8 mouse cellular contexts compared by ENCODE assay signal in genomic region chr3:38885481-38886001, GRCm38 (mm10). TPM values are rescaled to one million over a fixed set of nuclear protein-coding genes. Genes with fewer than 3 reads are reported as not detected.
DNase-seq lines count a peak whose midpoint lies in the region; ATAC-seq and TF ChIP-seq lines count a peak whose summit lies in the region.
"Had no signal": no experiment of that assay in that cellular context is flagged by ENCODE, and none has a peak within 500 bp of the region (broad histone marks: within the 10 kb centered on the region; RNA-seq: fewer than 3 reads in every experiment).

No protein-coding gene starts in this region.

- peaks cover 6% of the 10 kb centered on the region for H3K9me3 ChIP-seq in embryonic facial prominence, embryonic 13.5 days
- H3K9me3 ChIP-seq in liver, embryonic 11.5 days (ENCODE audit: control insufficient read depth, low read length) = no peaks in the 10 kb centered on the region
- no peaks in the 10 kb centered on the region for H3K9me3 ChIP-seq in stomach, embryonic 16.5 days (replicated peaks; ENCODE audit: control insufficient read depth, low read length)

- peak overlapping the region; percentile 97 for H3K9ac ChIP-seq in embryonic facial prominence, embryonic 13.5 days
- peak overlapping the region; percentile 53; the same call in 1 of the 2 replicates for H3K9ac ChIP-seq in liver, embryonic 11.5 days (ENCODE audit: low read depth, low read length)
- H3K9ac ChIP-seq in stomach, embryonic 16.5 days (ENCODE audit: low read length) = peak overlapping the region; percentile 87

- TF ChIP-seq POLR2A in myocyte (IDR thresholded peaks at IDR 0.05; ENCODE audit: insufficient read length, low read depth) = peak; percentile 48

- no peaks in the 10 kb centered on the region for H3K79me2 ChIP-seq in myocyte (ENCODE audit: control insufficient read depth, insufficient read depth)

- DNase-seq in adrenal gland, postnatal 36 days = peak; percentile 96 to 97
- DNase-seq in heart, adult 9 months (ENCODE audit: low spot score in 2 of 2) = peak; percentile 87 to 91
- peak; percentile 73 for DNase-seq in kidney, adult 9 months
- peak; percentile 79 for DNase-seq in liver, embryonic 11.5 days (ENCODE audit: low spot score)

- H3K27me3 ChIP-seq in embryonic facial prominence, embryonic 13.5 days = no peaks in the 10 kb centered on the region
- H3K27me3 ChIP-seq in liver, embryonic 11.5 days (replicated peaks; ENCODE audit: control insufficient read depth, insufficient read depth, low read length) = peaks cover 40% of the 10 kb centered on the region
- H3K27me3 ChIP-seq in myocyte (ENCODE audit: control insufficient read depth, insufficient read depth, insufficient read length) = peaks cover 8% of the 10 kb centered on the region
- peaks cover 6% of the 10 kb centered on the region for H3K27me3 ChIP-seq in stomach, embryonic 16.5 days (ENCODE audit: control insufficient read depth, insufficient read depth, low read length)

- ATAC-seq in embryonic facial prominence, embryonic 13.5 days (ENCODE audit: insufficient number of reproducible peaks, insufficient read depth, low FRiP score, low TSS enrichment, low read depth) = peak; percentile 88
- ATAC-seq in liver, embryonic 11.5 days (replicated peaks; ENCODE audit: low FRiP score) = peak; percentile 75
- peak; percentile 91 for ATAC-seq in stomach, embryonic 16.5 days (ENCODE audit: insufficient read depth, low FRiP score)

- peaks cover 29% of the 10 kb centered on the region for H3K36me3 ChIP-seq in embryonic facial prominence, embryonic 13.5 days
- H3K36me3 ChIP-seq in liver, embryonic 11.5 days (ENCODE audit: control insufficient read depth, insufficient read depth, low read length) = no peaks in the 10 kb centered on the region; the same call in 1 of the 2 replicates
- H3K36me3 ChIP-seq in myocyte (ENCODE audit: control insufficient read depth, insufficient read depth) = no peaks in the 10 kb centered on the region
- peaks cover 4% of the 10 kb centered on the region for H3K36me3 ChIP-seq in stomach, embryonic 16.5 days (ENCODE audit: control insufficient read depth, insufficient read depth, low read length)

- H3K4me1 ChIP-seq in embryonic facial prominence, embryonic 13.5 days = peaks cover 34% of the 10 kb centered on the region
- H3K4me1 ChIP-seq in liver, embryonic 11.5 days (replicated peaks; ENCODE audit: control insufficient read depth, insufficient read depth, low read length) = peaks cover 6% of the 10 kb centered on the region; the same call in 1 of the 2 replicates
- peaks cover 9% of the 10 kb centered on the region; the same call in 1 of the 2 replicates for H3K4me1 ChIP-seq in stomach, embryonic 16.5 days (ENCODE audit: control insufficient read depth, insufficient read depth, low read length)

- H3K27ac ChIP-seq in embryonic facial prominence, embryonic 13.5 days = peak overlapping the region; percentile 99
- peak overlapping the region; percentile 70; the same call in 1 of the 2 replicates for H3K27ac ChIP-seq in liver, embryonic 11.5 days (ENCODE audit: low read depth, low read length)
- peak overlapping the region; percentile 97 for H3K27ac ChIP-seq in stomach, embryonic 16.5 days (ENCODE audit: low read length)

- peak overlapping the region; percentile 86 for H3K4me2 ChIP-seq in embryonic facial prominence, embryonic 13.5 days
- H3K4me2 ChIP-seq in liver, embryonic 11.5 days = peak overlapping the region; percentile 82
- peak overlapping the region; percentile 99 for H3K4me2 ChIP-seq in myocyte (ENCODE audit: low read depth)
- peak overlapping the region; percentile 94 for H3K4me2 ChIP-seq in stomach, embryonic 16.5 days (ENCODE audit: low read depth, low read length)

- peak overlapping the region; percentile 76 for H3ac ChIP-seq in myocyte (ENCODE audit: control insufficient read depth, insufficient read length)

- WGBS in embryonic facial prominence, embryonic 13.5 days = 1% methylated on average over 53 of the region's 56 CpGs
- WGBS in liver, embryonic 11.5 days = under 1% methylated on average over 55 of the region's 56 CpGs
- WGBS in stomach, embryonic 16.5 days = under 1% methylated on average over 53 of the region's 56 CpGs

- H3K4me3 ChIP-seq in embryonic facial prominence, embryonic 13.5 days = peak overlapping the region; percentile 91
- H3K4me3 ChIP-seq in liver, embryonic 11.5 days (ENCODE audit: low read depth, low read length) = peak overlapping the region; percentile 67
- H3K4me3 ChIP-seq in myocyte = peak overlapping the region; percentile 54
- peak overlapping the region; percentile 72 for H3K4me3 ChIP-seq in stomach, embryonic 16.5 days (replicated peaks; ENCODE audit: low read length)

TF ChIP-seq in myocyte, 11 proteins besides CTCF, POLR2A, EP300 and RAD21:
- TF ChIP-seq REST (IDR thresholded peaks at IDR 0.05; ENCODE audit: insufficient read depth, insufficient read length) = no peak
- TF ChIP-seq TCF12 (IDR thresholded peaks at IDR 0.05; ENCODE audit: insufficient read depth, poor library complexity, severe bottlenecking) = no peak
- TF ChIP-seq E2F4 (IDR thresholded peaks at IDR 0.05; ENCODE audit: insufficient read depth) = no peak
- no peak for TF ChIP-seq MAX (IDR thresholded peaks at IDR 0.05; ENCODE audit: low read depth)
- no peak for TF ChIP-seq SRF (IDR thresholded peaks at IDR 0.05; ENCODE audit: control insufficient read depth, insufficient read length, low read depth)
- no peak for TF ChIP-seq TCF3 (IDR thresholded peaks at IDR 0.05; ENCODE audit: insufficient read length, low read depth)
- TF ChIP-seq POLR2AphosphoS2 (IDR thresholded peaks at IDR 0.05; ENCODE audit: insufficient read length, low read depth) = no peak
- no peak for TF ChIP-seq CEBPB (IDR thresholded peaks at IDR 0.05; ENCODE audit: insufficient read depth, poor library complexity, severe bottlenecking)

RNA-seq across cellular contexts. Expression of gene Fat4, which starts 1.2 kb away (rescaled TPM):
- 10 to 100 TPM; 13.3 to 27.2 TPM for total RNA-seq in adrenal gland, postnatal 36 days (2021)
- 19.6 and 23.9 TPM in 2 replicates for polyA plus RNA-seq in embryonic facial prominence, embryonic 13.5 days (2015; fragmentation: Nextera tagmentation; extraction: Ambion mirVana)
- 3.4 and 4.0 TPM in 2 replicates for polyA plus RNA-seq in liver, embryonic 11.5 days (2014; fragmentation: Nextera tagmentation; extraction: Ambion mirVana)
- polyA plus RNA-seq in myocyte (2012; fragmentation: generic; extraction: Trizol) = 0.24 TPM
- polyA plus RNA-seq in stomach, embryonic 16.5 days (2015; fragmentation: Nextera tagmentation; extraction: Ambion mirVana) = 6.9 and 7.7 TPM in 2 replicates
- total RNA-seq: neutrophil, adult 5-6 weeks had no signal

Comparison
In these comparisons a context has a peak if more than half of its experiments do, and no peak if none do; other contexts are left out.
1. Peak in every context shown above with its lines: DNase-seq, ATAC-seq, H3K4me3 ChIP-seq and H3K27ac ChIP-seq.